Mouse (Mus musculus): ENCODE data around the gene Fzd4.

The Fzd4 gene

GRCm38 (mm10) chr7:89401136-89401858, 2.9 kb upstream of the Fzd4 start:
- DNase-seq (ENCODE audit: low read depth, low spot score), result no peak

- DNase-seq (ENCODE audit: low read depth, low spot score), result no peak
Measured at GRCm38 (mm10) chr7:89401936-89402335, 2.2 kb upstream of the Fzd4 start.

- peak; percentile 58 for DNase-seq (ENCODE audit: low read depth, low spot score)
Measured at GRCm38 (mm10) chr7:89403053-89403972, 842 bp upstream of the Fzd4 start.

- peak; percentile 29 for DNase-seq (ENCODE audit: low read depth, low spot score)
Measured at GRCm38 (mm10) chr7:89404734-89405440, 732 bp downstream of the Fzd4 start.

GRCm38 (mm10) chr7:89406011-89406410, 1.9 kb downstream of the Fzd4 start:
- no peak for DNase-seq (ENCODE audit: low read depth, low spot score)

GRCm38 (mm10) chr7:89407006-89407940, 3.1 kb downstream of the Fzd4 start:
- no peak for DNase-seq (ENCODE audit: low read depth, low spot score)

GRCm38 (mm10) chr7:89410294-89410693, 6.1 kb downstream of the Fzd4 start:
- no peak for DNase-seq (ENCODE audit: low read depth, low spot score)

GRCm38 (mm10) chr7:89411346-89411745, 7.2 kb downstream of the Fzd4 start:
- peak; percentile 7 for DNase-seq (ENCODE audit: low read depth, low spot score)

- no peak for DNase-seq (ENCODE audit: low read depth, low spot score)
Measured at GRCm38 (mm10) chr7:89412094-89412493, 7.9 kb downstream of the Fzd4 start.

- DNase-seq (ENCODE audit: low read depth, low spot score), result no peak
Measured at GRCm38 (mm10) chr7:89416027-89416426, 11.9 kb downstream of the Fzd4 start.

- no peak for DNase-seq (ENCODE audit: low read depth, low spot score)
Measured at GRCm38 (mm10) chr7:89417707-89418106, 13.6 kb downstream of the Fzd4 start.

- DNase-seq (ENCODE audit: low read depth, low spot score), result no peak
Measured at GRCm38 (mm10) chr7:89418127-89418653, 14.0 kb downstream of the Fzd4 start.

- DNase-seq (ENCODE audit: low read depth, low spot score), result peak; percentile 43
Measured at GRCm38 (mm10) chr7:89418917-89419679, 14.9 kb downstream of the Fzd4 start.

GRCm38 (mm10) chr7:89421294-89421693, 17.1 kb downstream of the Fzd4 start:
- no peak for DNase-seq (ENCODE audit: low read depth, low spot score)

- no peak for DNase-seq (ENCODE audit: low read depth, low spot score)
Measured at GRCm38 (mm10) chr7:89422650-89423049, 18.5 kb downstream of the Fzd4 start.

- DNase-seq (ENCODE audit: low read depth, low spot score), result no peak
Measured at GRCm38 (mm10) chr7:89423194-89423593, 19.0 kb downstream of the Fzd4 start.

- DNase-seq (ENCODE audit: low read depth, low spot score), result no peak
Measured at GRCm38 (mm10) chr7:89423688-89424255, 19.6 kb downstream of the Fzd4 start.

- no peak for DNase-seq (ENCODE audit: low read depth, low spot score)
Measured at GRCm38 (mm10) chr7:89424659-89425058, 20.5 kb downstream of the Fzd4 start.

Measured in CD4-positive, CD25-positive, alpha-beta regulatory T cell, adult 2 months (primary cell).